Mouse (Mus musculus): Measurements from ENCODE around the gene Srpk2. TPM values are rescaled to one million over a fixed set of nuclear protein-coding genes. Genes with fewer than 3 reads are reported as not detected.
"Not testable (repeated sequence)": the region's sequence is repeated elsewhere in the genome, so short reads cannot be mapped to it uniquely, and the experiment has no call there.

Gene Srpk2
- total RNA-seq, 2 experiments from 2014 or later = 175 to 176 TPM

DNA sequence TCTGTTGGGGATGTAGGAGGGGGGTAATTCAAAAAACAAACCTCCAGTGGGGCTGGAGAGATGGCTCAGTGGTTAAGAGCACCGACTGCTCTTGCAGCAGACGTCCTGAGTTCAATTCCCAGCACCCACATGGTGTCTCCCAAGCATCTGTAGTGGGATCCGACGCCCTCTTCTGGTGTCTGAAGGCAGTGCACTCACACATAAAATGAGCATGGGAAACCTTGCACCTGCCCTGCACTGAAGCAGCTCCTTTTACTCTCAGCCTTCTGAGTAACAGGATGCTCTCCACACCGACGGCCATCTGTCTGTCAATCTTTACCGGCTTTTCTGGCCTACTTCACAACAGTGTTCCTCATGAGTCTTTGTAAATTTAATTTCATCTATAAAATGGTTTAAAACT, 65.8 kb downstream of the Srpk2 start:
- no peak for DNase-seq (ENCODE audit: extremely low spot score in 1 of 2, low spot score in 2 of 2)
- intact Hi-C loops (cut with DNase I) = no loop called here

DNA sequence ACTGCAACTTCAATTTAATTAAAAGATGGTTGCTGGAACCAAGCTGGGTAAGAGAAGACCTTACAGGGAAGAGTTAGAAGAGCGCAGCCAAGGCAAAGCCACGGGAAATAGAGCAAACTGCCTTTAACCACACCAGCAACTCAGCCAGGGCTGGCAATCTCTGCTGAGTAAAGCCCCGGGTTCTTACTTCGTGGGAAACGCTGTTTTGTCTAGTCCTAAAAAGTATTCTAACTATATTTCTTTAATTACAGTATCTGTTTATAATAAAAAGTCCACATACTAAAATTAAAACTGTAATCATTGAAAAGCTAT, 67.4 kb downstream of the Srpk2 start:
- intact Hi-C loops (cut with DNase I) = no loop called here
- no peak for DNase-seq (ENCODE audit: extremely low spot score in 1 of 2, low spot score in 2 of 2)

GRCm38 (mm10) chr5:23616270-23617103, 67.9 kb downstream of the Srpk2 start:
- DNase-seq (ENCODE audit: extremely low spot score in 1 of 2, low spot score in 2 of 2) = peak; percentile 45 to 53
- intact Hi-C loops (cut with DNase I) = no loop called here

DNA sequence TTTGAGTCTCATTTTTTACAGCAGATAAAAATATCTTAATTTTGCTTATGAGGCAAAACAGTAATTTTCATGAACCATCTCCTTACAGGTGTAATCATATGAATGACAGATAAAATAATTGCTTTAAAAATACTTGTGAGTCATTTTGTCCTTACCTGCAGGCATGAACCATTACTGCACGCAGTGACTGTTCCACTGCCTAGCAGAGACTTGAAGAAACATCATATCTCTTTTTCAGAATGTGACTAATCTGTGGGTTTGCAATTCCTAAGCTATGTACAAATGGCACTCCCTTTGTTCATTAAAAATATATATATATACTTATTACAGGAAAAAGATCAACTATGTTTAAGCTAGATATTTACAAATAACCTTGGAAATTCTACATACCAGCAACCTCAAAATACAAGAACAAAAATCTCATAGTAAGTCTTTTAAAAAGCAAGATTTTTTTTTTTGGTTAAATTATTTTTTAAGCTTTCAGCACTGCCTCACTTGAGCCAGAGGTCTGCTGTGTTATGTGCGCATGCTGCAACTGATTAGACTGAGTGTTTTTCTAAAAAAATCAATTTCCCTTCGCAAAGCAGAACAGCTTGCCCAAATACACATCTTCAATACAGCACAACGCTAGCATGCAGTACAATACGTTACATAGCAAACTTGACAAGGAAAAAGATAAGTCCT, 68.7 kb downstream of the Srpk2 start:
- intact Hi-C loops (cut with DNase I) = no loop called here
- no peak for DNase-seq (ENCODE audit: extremely low spot score in 1 of 2, low spot score in 2 of 2)

DNA sequence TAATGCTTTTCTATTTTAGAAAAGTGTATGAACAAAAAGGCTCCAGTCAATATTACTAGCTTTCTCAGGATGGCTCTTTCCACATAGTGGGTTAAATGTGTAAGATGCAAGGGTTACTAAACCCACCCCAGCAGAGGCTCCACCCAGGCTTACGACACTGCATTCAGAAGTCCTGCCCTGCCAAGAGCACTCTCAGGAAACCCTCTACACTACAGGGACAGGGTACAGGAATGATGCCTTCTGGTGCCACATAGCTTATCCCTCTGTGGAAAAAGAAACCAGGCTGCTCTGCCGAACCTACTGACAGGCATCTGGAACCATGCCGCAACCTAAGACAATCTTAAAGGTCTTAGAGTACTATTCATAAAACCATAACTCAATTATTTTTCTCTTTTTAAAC, 71.6 kb downstream of the Srpk2 start:
- intact Hi-C loops (cut with DNase I) = no loop called here
- DNase-seq (ENCODE audit: extremely low spot score in 1 of 2, low spot score in 2 of 2) = no peak

DNA sequence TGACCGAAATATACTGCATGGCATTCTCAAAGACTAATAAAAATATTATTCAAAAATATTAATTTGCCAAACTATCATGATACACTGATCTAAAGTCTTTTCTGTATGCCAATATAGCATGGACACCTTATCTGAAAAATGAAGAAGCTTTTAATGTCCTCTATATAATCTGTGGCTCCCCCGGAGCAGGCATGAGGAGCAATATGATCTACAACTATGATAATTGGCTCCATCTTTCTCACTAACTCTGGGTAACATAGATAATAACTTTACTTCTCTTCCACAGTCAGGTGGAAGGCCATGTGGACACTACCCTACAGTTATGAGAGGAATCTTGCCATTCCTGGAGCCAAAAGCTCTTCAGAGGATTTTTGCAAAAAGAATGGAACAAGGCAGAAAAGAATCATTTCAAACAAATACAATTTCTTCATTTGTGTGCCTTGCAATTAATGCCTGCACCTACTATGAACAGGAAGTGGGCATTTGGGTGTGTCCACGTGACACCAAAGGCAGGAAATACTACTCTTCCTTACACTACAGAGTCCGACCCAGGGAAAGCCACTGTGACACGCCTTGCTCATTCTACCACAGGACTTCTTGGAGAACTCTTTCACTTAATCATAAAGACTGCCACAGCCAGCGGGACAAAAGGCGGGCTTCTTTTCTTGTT, 80.2 kb downstream of the Srpk2 start:
- intact Hi-C loops (cut with DNase I) = no loop called here
- DNase-seq (ENCODE audit: extremely low spot score in 1 of 2, low spot score in 2 of 2) = no peak

DNA sequence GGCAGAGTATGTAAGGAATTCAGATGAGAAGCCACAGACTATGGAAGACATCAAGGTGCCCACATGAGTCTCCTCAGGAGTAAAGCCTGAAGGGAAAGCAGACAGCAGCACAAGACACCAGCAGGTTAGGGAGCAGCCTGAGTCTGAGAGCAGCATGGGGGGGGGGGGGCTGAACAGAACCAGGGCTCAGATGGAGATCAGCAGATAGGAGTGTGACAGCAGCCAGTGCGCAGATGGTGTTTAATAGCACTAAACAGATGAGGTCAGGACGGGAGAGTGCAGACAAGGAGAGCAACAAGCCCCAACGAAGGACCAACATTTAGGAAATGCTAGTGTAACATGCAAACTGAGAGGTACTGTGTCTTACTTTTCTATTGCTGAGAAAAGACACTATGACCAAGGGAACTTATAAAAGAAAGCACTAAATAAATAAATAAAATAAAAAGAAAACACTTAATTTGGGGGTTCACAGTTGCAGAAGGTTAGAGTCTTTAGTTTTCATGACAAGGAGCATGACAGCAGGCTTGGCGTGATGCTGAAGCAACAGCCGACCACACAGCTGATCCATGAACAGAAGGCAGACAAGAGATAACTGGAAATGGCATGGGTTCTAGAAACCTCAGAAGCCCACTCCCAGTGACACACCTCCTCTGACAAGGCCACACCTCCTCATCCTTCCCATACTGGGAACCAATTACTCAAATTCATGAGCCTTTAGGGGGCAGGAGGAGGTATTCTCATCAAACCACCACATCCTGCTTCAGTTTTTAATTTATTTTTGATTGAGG, 84.5 kb downstream of the Srpk2 start:
- intact Hi-C loops (cut with DNase I) = no loop called here
- DNase-seq (ENCODE audit: extremely low spot score in 1 of 2, low spot score in 2 of 2) = no peak

DNA sequence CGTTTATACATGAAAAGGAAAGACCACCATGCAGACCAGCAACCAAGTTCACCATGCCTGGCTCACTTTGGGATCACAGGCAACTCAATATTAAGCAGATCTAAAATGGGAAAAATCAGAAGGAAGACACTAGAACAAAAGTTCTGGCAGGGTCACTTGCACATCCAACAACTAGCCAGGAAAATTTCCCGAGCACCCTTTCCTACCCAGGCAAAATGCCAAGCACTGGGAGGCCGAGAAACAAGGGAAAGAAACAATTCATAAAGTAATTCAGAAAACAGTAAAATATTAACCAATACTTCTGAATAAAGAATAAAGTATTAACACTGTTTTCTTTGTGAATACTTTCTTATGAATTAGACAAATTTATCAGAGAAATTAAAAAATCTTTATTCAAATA, 85.2 kb downstream of the Srpk2 start:
- no peak for DNase-seq (ENCODE audit: extremely low spot score in 1 of 2, low spot score in 2 of 2)
- intact Hi-C loops (cut with DNase I) = no loop called here

GRCm38 (mm10) chr5:23598491-23598890, 85.9 kb downstream of the Srpk2 start:
- intact Hi-C loops (cut with DNase I) = no loop called here
- DNase-seq (ENCODE audit: extremely low spot score in 1 of 2, low spot score in 2 of 2) = peak in 1 of 2 experiments; percentile 61

- intact Hi-C loops (cut with DNase I) = no loop called here
- no peak for DNase-seq (ENCODE audit: extremely low spot score in 1 of 2, low spot score in 2 of 2)
These were observed 86.4 kb downstream of the Srpk2 start for GRCm38 (mm10) chr5:23597999-23598398.

DNA sequence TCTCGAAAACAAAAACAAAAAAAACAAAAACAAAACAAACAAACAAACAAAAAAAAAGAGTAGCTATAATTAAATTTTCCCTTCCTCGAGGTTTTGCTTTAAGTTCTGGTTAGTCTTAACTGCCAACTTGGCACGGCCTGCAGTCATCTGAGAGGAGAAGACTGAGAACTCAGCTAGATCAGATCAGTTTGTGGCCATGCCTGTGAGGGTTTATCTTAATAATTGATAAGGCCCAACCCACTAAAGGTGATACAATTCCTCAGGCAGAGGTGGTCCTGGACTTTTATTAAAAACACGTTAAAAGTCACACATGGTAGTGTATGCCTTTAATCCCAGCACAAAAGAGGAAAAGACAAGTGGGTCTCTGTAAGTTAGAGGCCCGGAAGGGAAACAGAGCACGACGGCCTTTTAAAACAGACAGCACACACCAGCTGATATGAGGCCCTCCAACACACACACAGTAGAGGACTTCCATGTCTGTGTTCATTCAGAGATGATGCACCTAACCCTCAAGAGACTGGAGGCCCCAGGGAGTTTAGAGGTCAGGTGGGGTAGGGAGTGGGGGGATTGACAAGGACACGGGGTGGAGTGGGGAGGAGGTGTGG, 87.1 kb downstream of the Srpk2 start:
- intact Hi-C loops (cut with DNase I) = no loop called here

DNA sequence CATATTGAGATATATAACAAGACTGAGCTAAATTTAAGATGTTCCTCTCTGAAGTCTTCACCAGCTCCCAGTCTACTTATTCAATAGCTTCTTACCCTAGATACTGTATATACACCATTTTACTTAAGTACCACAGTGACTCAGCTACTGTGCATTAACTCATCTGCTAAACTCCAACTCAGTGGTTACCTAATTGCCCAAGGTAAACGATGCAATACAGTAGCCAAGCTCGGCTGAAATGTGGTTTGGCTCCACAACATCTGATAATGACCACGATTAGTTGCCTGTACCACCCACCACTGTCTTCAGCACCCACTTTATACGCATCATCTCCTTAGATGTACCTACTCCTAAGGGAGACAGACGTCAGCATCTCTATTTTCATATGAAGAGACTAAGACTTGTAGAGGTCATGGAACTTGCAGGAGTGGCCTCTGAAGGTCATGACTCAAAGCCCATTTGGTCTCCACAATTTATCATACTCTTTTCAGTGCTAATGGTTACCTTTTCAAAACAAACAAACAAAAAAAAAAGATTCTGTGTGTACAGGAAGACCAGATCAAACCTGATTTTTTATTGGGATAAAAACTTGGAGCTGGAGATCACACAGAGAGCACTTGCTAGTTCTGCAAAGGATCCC, 88.0 kb downstream of the Srpk2 start:
- no peak for DNase-seq (ENCODE audit: extremely low spot score in 1 of 2, low spot score in 2 of 2)
- intact Hi-C loops (cut with DNase I) = no loop called here

More for the DNA sequence above, 87.1 kb downstream of the Srpk2 start:
- no peak for DNase-seq (ENCODE audit: extremely low spot score in 1 of 2, low spot score in 2 of 2)

DNA sequence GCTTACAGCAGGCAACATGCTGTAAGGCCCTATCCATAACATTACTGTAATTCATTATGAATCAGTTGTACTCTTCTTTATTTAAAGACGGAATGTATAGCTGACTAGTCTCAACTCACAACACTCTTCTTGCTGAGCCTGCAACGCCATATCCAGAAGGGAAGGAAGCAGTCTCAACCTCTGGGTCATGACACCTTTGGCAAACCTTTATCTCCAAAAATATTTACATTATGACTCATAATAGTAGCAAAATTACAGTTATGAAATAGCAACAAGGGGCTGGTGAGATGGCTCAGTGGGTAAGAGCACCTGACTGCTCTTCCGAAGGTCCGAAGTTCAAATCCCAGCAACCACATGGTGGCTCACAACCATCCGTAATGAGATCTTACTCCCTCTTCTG, 94.1 kb downstream of the Srpk2 start:
- intact Hi-C loops (cut with DNase I); DNase-seq (ENCODE audit: extremely low spot score in 1 of 2, low spot score in 2 of 2): not testable (repeated sequence)

- intact Hi-C loops (cut with DNase I) = no loop called here
These were observed 96.8 kb downstream of the Srpk2 start for GRCm38 (mm10) chr5:23587614-23588013.

DNA sequence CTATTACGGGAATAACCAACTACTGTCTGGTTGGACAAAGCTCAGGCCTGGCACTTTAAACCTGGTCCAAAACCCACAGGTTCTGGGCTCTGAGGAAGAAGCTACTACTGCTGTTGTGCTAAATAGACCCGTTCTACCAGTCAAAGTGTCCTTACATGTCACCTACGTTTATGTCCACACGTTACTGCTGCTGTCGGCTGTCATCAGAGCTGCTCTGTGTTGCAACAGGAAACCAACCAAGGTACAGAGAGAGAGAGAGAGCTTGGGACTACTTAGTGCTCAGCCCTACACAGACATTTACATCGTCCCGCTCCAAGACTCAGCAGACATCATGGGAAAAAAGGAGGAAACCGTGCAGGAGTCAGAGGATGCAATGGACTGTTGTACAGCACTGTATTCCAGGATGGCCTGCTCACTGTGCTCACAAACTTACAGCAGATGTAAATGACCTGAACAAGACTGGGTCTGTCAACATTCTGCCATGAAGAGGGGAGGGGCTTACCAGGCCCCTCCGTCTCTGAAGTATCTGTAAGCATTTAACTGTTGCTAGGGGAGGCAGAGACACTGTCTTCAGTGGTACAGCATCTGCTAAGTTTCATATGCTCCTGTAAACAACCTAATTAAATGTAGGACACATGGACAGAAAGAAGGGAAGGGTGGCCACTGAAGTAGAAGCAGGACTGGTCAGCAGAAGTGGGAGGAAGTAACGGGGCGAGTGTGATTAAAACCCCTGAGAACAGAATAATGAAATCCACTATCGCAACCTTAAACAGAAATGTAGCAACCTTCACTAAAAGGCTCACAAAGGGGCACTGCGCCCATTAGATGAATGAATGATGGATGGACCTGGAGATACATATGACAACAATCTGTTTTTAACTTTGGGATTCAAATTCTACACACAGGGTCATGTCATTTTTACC, 97.6 kb downstream of the Srpk2 start:
- intact Hi-C loops (cut with DNase I) = no loop called here
- no peak for DNase-seq (ENCODE audit: extremely low spot score in 1 of 2, low spot score in 2 of 2)

More at GRCm38 (mm10) chr5:23587614-23588013, 96.8 kb downstream of the Srpk2 start:
- no peak for DNase-seq (ENCODE audit: extremely low spot score in 1 of 2, low spot score in 2 of 2)

DNA sequence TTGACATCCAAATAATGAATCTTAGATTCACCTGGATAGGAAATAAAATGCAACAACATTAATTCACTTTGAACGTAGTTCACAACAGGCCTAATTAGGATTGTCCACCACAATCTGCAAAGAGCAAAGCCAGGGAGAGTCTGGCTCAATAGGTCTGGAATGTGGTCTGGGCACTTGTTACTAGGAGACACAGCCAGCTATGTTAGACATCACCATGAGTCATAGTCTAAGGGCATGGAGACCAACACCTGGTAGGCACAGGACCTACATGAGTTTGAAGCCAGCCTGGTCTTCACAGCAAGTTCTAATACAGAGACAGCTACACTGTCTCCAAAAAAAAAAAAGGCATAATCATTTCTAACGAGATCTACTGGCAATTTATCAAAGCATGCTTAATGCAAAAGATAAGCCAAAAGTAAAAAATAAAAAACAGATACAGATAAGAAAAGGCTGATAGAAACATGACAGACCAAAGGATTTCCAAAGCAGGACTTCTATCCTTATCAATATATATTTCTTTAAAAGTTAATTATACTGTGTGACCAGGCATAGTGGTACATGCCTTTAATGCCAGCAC, 102.8 kb downstream of the Srpk2 start:
- intact Hi-C loops (cut with DNase I) = no loop called here
- no peak for DNase-seq (ENCODE audit: extremely low spot score in 1 of 2, low spot score in 2 of 2)

Data from left cerebral cortex, postnatal 10 days (tissue).